Mouse (Mus musculus) CD4-positive helper T cell, adult 2 months (primary cell): ENCODE data around the gene Daam2.

Source experiments
- DNase-seq: peaks from one replicate; pipeline ENCODE4 v3.0.0-alpha.2; 2012; ENCODE audit warnings: low read depth, missing footprints, low spot score

The Daam2 gene

GRCm38 (mm10) chr17:49531661-49532060 is 32.5 kb downstream of the Daam2 start:
- no peak for DNase-seq

- no peak for DNase-seq
Observed at GRCm38 (mm10) chr17:49530215-49530614, 33.9 kb downstream of the Daam2 start.

GRCm38 (mm10) chr17:49528503-49529205 is 35.5 kb downstream of the Daam2 start:
- DNase-seq = no peak

- no peak for DNase-seq
Observed at GRCm38 (mm10) chr17:49528033-49528432, 36.1 kb downstream of the Daam2 start.

GRCm38 (mm10) chr17:49526566-49526965 is 37.6 kb downstream of the Daam2 start:
- DNase-seq = no peak

- no peak for DNase-seq
Observed at GRCm38 (mm10) chr17:49525911-49526310, 38.2 kb downstream of the Daam2 start.

- DNase-seq = no peak
Observed at GRCm38 (mm10) chr17:49524584-49524983, 39.6 kb downstream of the Daam2 start.

GRCm38 (mm10) chr17:49522435-49522834 is 41.7 kb downstream of the Daam2 start:
- no peak for DNase-seq

- DNase-seq = no peak
Observed at GRCm38 (mm10) chr17:49522002-49522401, 42.1 kb downstream of the Daam2 start.

GRCm38 (mm10) chr17:49520674-49521073 is 43.5 kb downstream of the Daam2 start:
- DNase-seq = no peak

- DNase-seq = no peak
Observed at GRCm38 (mm10) chr17:49519576-49520247, 44.4 kb downstream of the Daam2 start.

GRCm38 (mm10) chr17:49517091-49517490 is 47.1 kb downstream of the Daam2 start:
- no peak for DNase-seq

- DNase-seq = no peak
Observed at GRCm38 (mm10) chr17:49515678-49516077, 48.5 kb downstream of the Daam2 start.

- no peak for DNase-seq
Observed at GRCm38 (mm10) chr17:49515141-49515540, 49.0 kb downstream of the Daam2 start.

GRCm38 (mm10) chr17:49512671-49513085 is 51.5 kb downstream of the Daam2 start:
- no peak for DNase-seq

GRCm38 (mm10) chr17:49509431-49509830 is 54.7 kb downstream of the Daam2 start:
- no peak for DNase-seq

- no peak for DNase-seq
Observed at GRCm38 (mm10) chr17:49503246-49503900, 60.8 kb downstream of the Daam2 start.

- no peak for DNase-seq
Observed at GRCm38 (mm10) chr17:49500234-49500633, 63.9 kb downstream of the Daam2 start.

- DNase-seq = no peak
Observed at GRCm38 (mm10) chr17:49499635-49500034, 64.5 kb downstream of the Daam2 start.

GRCm38 (mm10) chr17:49498169-49498568 is 66.0 kb downstream of the Daam2 start:
- no peak for DNase-seq

- DNase-seq = no peak
Observed at GRCm38 (mm10) chr17:49493276-49493675, 70.9 kb downstream of the Daam2 start.

GRCm38 (mm10) chr17:49489098-49489497 is 75.0 kb downstream of the Daam2 start:
- DNase-seq = no peak

GRCm38 (mm10) chr17:49484435-49484834 is 79.7 kb downstream of the Daam2 start:
- no peak for DNase-seq
